Mouse (Mus musculus) layer of hippocampus, adult 11-12 months (tissue): ENCODE data around the gene Tnfsf13b.

Experiments
- DNase-seq: peaks from one replicate; pipeline ENCODE4 v3.0.0; 2022; ENCODE audit warnings: low spot score

Tnfsf13b gene

DNA sequence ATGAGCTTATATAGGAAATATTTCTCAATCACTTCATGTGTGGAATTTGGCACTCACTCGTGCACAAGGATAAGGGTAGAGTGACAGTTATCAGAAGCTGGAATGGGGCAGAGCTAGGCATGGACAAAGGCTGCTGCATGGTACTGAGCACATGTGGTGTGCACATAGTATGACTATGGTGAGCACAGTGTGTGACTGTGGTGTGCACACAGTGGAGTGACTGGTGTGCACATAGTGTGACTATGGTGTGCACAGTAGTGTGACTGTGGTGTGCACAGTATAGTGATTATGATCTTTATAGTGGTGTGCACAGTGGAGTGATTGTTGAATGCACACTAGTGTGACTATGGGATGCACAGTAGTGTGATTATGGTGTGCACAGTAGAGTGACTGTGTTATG is 39.5 kb downstream of the Tnfsf13b start:
- no peak for DNase-seq

DNA sequence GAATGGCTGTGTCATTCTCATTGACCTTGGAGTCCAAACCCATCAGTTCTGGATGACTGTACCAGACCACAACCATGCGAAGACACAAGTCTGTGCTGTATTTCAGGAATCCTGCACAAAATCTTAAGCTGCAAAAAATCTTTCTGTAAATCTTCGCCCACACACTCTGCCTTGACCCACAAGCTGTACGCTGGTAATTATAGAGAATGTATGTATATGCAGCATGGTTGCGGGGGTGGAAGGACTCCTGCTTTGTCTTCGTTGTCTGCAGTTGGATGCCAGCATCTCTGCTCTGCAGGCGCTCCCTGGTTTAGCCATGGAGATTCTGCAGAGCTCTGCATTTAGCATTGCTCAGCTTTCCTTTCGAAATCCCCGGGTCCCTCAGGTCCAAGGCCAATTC is 42.9 kb downstream of the Tnfsf13b start:
- DNase-seq = peak; percentile 35

DNA sequence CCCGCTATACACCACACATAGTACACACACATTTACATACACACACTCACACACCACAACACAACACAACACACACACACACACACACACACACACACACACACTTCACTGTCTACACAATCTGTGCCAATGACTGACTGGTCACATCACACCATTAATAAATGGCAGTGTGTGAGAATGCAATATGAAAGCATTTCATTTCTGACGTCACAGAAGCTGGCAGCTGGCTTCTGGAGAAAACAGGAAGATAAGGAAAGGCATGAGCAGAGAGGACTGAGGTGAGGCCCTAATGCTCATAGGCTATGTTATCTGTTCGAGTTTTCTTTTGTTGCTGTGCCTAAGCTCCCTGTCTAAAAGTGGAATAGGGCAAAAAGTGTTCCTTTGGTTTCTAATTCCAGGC is 45.3 kb downstream of the Tnfsf13b start:
- no peak for DNase-seq

DNA sequence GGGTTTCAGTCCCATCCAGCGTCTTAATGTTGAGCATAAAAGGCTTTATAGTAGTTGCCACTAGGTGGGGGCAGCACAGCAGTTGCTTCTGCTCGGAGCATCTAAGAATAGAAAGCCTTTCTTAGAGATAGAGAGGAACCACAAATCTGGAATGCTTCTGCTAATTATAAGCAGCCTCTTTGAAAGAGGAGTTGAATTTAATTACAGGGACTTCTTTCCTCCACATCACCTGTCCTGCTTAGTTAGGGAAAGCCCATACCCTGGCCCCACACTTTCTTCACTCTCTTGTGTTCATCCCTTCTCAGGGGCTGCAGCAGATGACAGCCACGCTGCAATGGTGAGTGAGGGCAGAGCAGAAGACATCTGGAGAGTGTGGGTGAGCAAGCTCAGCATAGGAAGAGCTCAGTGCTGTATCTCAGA is 47.3 kb downstream of the Tnfsf13b start:
- DNase-seq = peak; percentile 58

DNA sequence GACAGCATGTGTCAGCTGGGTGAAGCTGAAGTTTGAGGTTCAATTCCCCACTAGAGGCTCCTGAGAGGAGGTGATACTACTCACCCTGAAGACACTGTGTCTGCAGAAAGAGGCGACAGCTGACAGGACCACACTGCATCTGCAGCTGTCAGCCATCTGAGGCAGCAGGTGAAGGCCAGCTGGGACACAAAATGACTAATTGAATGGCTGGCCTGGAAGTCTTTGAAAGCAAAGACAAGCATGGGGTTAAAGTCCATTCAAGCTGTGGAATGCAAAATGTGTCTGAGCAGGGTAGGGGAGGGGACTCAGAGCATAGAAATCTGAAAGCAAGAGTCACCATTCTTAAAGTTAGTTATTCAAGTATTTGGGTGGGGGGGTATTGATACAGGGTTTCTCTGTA is 54.7 kb downstream of the Tnfsf13b start:
- no peak for DNase-seq

DNA sequence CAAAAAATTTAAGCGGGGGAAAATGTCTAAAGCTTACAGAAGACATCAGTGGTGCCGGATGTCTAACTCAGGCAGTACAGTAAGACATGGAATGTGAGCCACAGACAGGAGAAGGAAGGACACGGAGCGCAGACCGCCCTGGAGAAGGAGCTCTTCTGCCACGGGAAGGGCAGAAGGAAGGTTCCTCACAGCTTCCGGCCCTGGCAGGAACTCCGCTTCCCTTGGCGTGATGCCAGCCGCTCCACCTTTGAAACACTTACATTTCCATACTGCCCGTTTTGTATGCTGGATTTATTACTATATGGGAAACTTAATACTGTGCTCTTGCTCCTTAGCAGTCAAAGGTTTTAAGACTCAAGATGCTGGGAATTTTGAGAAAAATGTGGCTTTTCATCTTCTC is 60.6 kb downstream of the Tnfsf13b start:
- no peak for DNase-seq

DNA sequence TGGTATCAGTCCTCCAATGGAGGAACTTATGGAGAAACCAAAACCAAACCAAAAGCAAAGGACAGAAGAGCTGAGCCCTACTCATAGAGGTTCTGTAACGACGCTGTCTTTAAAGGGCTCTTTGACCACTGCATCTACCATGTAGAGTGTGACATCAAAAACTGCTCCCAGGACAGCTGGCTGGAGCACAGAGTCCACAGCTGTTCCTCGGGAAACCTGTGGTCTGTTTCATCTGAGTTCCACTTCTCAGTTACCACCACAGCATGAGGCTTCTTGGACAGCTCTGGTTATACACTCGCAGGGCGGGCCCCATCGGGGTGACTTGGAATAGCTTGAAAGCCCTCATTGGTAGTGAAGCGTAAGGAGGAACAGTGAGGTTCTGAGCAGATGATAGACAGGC is 61.5 kb downstream of the Tnfsf13b start:
- no peak for DNase-seq

DNA sequence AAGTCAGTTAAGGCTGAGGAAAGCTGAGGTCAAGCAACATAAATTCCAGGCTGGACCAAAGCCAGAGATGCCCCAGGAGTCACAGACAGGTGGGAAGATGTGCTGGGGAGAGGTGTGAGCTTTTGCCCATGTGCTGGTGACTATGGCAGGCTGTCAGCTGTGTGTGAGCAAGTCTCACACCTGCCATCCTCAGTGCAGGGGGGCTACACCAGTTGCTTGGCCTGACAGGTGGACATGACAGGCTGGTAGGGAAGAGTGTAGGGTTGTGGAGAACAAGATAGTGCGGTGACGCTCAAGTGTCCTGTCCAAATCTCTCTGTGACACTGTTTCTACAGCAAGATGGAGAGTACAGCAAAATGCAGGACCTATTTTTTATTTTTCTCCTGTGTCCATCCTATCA is 66.1 kb downstream of the Tnfsf13b start:
- DNase-seq = no peak
